Mouse (Mus musculus): ENCODE measurements around the gene Polrmt.

The Polrmt gene

DNA sequence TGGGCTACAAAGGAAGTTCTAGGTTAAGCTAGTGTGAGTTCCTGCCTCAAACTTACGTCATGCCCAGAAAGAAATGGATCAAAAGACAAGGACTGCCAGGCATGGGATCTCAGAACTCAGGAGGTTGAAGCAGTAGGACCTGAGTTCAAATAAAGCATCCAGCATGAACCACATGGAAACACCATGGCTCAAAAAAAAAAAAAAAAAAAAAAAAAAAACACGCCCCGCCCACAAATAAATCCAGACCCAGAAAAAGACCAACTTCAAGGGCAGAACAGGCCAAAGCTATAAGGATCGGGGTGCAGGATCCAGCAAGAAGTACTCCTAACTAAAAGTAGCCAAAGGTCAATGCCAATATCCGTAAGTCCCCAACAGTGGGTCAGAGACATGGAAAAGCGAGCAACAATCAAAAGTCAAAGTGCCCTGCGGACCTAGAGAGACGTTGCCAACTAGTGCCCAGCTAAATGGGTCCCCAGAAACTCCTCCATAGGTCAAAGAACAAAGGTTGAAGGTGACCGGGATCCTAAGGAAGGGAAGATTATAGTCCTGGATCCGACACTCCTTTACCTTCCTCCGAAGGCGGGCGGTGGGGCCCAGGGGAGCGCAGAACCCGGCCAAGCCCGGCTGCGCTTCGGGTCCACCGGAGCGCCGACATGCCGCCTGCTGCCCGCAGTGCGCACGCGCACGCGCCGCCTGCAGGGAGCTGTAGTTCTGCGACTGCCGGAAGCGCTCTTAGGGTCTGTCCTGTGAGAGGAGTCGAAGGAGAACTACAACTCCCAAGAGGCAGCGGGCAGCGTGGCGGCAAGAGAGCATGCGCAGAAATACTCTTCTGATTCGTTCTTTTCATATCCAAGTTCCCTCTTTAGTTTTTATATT is at the start of gene Polrmt:
Polrmt (minus strand) TSS at position 684 of the 876 bp plus-strand sequence.
- no peaks in the 10 kb centered on the region for H3K27me3 ChIP-seq (ENCODE audit: insufficient read depth, low read length)
- H3K4me1 ChIP-seq (replicated peaks; ENCODE audit: low read depth, low read length): peaks cover 47% of the 10 kb centered on the region
- peaks cover 21% of the 10 kb centered on the region for H3K9me3 ChIP-seq (ENCODE audit: low read length)
- H3K36me3 ChIP-seq (ENCODE audit: insufficient read depth, low read length): peaks cover 42% of the 10 kb centered on the region
- H3K4me3 ChIP-seq (replicated peaks; ENCODE audit: low read length): peak within 1 kb of the TSS; percentile 89
- TF ChIP-seq POU5F1 (IDR thresholded peaks at IDR 0.05; ENCODE audit: borderline replicate concordance, low read length) (no peak), CTCF (conservative IDR thresholded peaks at IDR 0.05; ENCODE audit: low read length) (no peak), NANOG (IDR thresholded peaks at IDR 0.05; ENCODE audit: borderline replicate concordance, low read length) (no peak)

DNA sequence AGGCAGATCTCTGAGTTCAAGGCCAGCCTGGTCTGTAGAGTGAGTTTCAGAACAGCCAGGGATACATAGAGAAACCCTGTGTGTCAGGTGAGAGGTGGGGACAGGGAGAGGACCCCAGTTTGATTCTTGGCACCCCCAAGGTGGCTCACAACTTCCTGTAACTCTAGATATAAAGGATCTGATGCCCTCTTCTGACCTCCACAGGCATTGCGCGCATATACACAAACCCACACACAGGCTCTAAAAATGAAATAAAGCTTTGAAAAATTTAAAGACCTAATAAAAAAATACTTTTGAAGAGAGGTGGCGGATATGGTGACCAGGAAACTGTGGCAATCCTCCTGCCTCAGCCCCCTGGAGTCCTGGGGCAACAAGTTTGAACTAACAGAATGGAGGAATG is 49.5 kb upstream of the Polrmt start:
- Histone ChIP-seq H3K36me3 (ENCODE audit: insufficient read depth, low read length) (no peaks in the 10 kb centered on the region), H3K27me3 (ENCODE audit: insufficient read depth, low read length) (peaks cover 17% of the 10 kb centered on the region), H3K9me3 (ENCODE audit: low read length) (no peaks in the 10 kb centered on the region), H3K4me3 (replicated peaks; ENCODE audit: low read length) (no peak overlapping the region), H3K4me1 (replicated peaks; ENCODE audit: low read depth, low read length) (peaks cover 69% of the 10 kb centered on the region)
- TF ChIP-seq NANOG (IDR thresholded peaks at IDR 0.05; ENCODE audit: borderline replicate concordance, low read length): no peak
- TF ChIP-seq CTCF (conservative IDR thresholded peaks at IDR 0.05; ENCODE audit: low read length): 0 out of 2 replicates have a peak, but pooled peaks have one; percentile 12
- TF ChIP-seq POU5F1 (IDR thresholded peaks at IDR 0.05; ENCODE audit: borderline replicate concordance, low read length): no peak

DNA sequence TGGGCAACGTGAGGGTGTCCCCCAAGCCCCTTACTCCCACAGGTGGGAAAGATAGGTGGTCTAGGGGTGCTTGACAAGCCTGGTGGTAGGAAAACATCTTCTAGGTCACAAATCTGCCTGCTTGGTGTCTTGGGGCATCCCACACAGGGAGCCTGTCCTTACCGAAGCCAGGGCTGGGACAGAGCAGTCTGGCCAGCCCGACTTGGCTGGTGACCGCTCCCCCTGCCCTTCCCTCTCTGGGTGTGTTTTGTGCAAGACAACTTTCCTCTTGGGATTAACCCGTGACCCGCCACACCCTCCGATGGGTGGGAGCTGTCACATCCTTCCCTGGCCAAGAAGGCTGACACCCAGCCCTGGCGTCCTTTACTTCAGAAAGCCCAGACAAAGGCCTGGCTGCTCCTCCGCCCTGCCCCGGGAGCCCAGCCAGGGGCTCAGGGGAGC is 48.1 kb upstream of the Polrmt start:
- peaks cover 59% of the 10 kb centered on the region for H3K4me1 ChIP-seq (replicated peaks; ENCODE audit: low read depth, low read length)
- no peaks in the 10 kb centered on the region for H3K36me3 ChIP-seq (ENCODE audit: insufficient read depth, low read length)
- peaks cover 29% of the 10 kb centered on the region for H3K27me3 ChIP-seq (ENCODE audit: insufficient read depth, low read length)
- peak overlapping the region; percentile 91 for H3K4me3 ChIP-seq (replicated peaks; ENCODE audit: low read length)
- H3K9me3 ChIP-seq (ENCODE audit: low read length): no peaks in the 10 kb centered on the region
- TF ChIP-seq CTCF (conservative IDR thresholded peaks at IDR 0.05; ENCODE audit: low read length) (no peak), POU5F1 (IDR thresholded peaks at IDR 0.05; ENCODE audit: borderline replicate concordance, low read length) (no peak), NANOG (IDR thresholded peaks at IDR 0.05; ENCODE audit: borderline replicate concordance, low read length) (no peak)

DNA sequence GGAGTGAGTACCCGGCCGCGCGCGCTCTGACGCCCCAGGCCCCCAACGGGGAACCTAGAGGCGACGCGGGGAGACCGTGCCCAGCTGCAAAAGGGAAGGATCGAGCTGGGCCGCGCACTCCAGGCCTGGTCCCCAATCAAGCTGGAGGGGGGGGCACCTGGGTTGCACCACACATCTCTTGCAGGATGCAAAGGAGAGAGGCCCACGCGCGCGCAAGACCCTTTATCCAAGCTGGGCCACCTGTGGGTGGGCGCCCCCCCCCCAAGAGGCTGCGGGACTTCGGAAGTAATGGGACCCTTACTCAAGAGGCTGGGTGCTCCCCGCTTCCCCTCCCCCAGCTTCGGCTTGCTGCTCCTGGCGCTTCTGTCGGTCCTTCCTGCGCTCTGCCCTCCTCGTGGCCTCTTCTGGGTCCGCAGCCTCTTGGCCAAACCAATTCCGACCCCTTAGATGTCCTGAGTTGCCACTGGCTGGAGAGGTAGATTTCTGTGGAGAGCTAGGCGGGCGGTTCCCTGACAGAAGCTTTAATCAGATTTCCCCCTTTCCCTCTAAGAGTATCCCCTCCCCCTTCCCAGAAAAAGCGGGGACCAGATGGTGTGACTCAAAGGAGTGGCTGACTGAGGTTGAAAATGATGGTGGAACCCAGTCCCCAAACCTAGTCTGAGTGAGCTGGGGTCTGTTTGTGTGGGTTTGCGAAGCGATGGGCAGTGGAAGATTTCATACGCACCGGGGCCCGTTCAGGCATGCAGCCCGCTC is 47.5 kb upstream of the Polrmt start:
- peak overlapping the region; percentile 91 for H3K4me3 ChIP-seq (replicated peaks; ENCODE audit: low read length)
- no peaks in the 10 kb centered on the region for H3K36me3 ChIP-seq (ENCODE audit: insufficient read depth, low read length)
- H3K4me1 ChIP-seq (replicated peaks; ENCODE audit: low read depth, low read length): peaks cover 56% of the 10 kb centered on the region
- peaks cover 35% of the 10 kb centered on the region for H3K27me3 ChIP-seq (ENCODE audit: insufficient read depth, low read length)
- TF ChIP-seq NANOG (IDR thresholded peaks at IDR 0.05; ENCODE audit: borderline replicate concordance, low read length) (no peak), POU5F1 (IDR thresholded peaks at IDR 0.05; ENCODE audit: borderline replicate concordance, low read length) (no peak), CTCF (conservative IDR thresholded peaks at IDR 0.05; ENCODE audit: low read length) (no peak)
- no peaks in the 10 kb centered on the region for H3K9me3 ChIP-seq (ENCODE audit: low read length)

DNA sequence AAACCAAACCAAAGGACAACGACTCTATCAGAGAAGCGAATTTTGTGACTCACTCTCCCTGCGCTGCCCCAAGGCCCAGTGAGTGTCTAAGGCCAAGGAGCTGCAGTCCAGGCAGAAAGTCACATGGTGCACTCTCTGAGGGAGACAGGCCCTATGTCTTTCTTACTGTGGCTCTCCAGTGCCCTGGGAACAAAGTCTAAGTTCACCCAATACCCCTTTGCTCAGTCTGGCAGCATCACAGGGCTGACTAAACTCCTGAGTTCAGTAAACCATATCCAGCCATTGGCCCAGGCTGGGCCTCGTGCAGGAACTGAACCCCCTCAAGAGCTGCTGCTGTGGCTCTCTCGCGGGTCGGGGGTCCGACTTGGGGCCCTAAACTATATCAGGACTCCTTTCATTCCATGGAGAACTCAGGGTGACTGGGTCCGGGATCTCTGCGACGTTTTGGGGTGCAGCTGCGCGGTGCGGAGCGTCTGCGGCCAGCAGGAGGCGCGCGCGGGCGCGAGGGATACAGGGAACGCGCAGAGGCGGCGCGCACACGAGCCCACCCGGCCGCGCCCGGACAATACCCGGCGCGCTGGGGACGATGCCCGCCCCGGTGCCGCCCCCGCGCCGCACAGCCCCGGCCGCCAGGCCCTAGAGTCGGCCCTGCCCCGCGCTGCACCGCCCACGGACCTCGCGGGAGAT is 46.8 kb upstream of the Polrmt start, which contains the start of gene Palm:
Palm (plus strand) TSS at position 522 of the 687 bp plus-strand sequence.
- Histone ChIP-seq H3K4me1 (replicated peaks; ENCODE audit: low read depth, low read length) (peaks cover 52% of the 10 kb centered on the region), H3K4me3 (replicated peaks; ENCODE audit: low read length) (peak within 1 kb of the TSS; percentile 91), H3K27me3 (ENCODE audit: insufficient read depth, low read length) (peaks cover 38% of the 10 kb centered on the region), H3K9me3 (ENCODE audit: low read length) (no peaks in the 10 kb centered on the region), H3K36me3 (ENCODE audit: insufficient read depth, low read length) (no peaks in the 10 kb centered on the region)
- TF ChIP-seq CTCF (conservative IDR thresholded peaks at IDR 0.05; ENCODE audit: low read length) (no peak; the same call in 1 of the 2 replicates), NANOG (IDR thresholded peaks at IDR 0.05; ENCODE audit: borderline replicate concordance, low read length) (no peak), POU5F1 (IDR thresholded peaks at IDR 0.05; ENCODE audit: borderline replicate concordance, low read length) (no peak)

DNA sequence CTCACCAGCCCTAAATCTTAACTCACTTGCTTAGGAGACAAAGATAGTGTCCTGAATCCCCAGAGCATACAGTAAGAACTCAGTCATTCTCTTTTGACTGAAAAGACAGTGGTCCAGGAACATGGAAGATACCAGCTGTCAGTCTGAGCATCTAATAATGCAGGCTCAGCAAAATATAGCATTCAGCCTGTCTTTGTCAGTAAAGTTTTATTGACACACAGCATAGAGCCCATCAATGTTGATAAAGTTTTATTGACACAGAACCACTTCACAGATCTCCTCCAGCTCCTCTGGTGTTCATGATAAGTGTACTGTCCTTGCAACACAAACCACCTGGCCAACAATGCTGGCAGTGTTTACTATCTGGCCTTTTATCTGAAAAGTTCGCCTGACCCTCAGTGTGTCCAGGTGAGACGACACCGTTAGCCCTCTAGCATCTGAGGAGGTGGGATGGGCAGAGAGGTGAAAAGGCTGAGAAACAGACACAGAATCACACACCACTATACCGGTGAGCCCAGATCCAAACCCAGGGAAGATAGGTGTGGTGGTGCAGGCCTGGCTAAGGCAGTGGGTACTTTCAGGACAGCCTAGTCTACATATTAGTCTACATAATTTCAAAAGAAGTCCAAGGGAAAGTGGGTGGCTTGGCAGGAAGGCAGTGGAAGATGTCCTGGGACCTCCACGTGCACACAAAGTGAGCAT is 46.1 kb upstream of the Polrmt start:
- no peak for TF ChIP-seq CTCF (conservative IDR thresholded peaks at IDR 0.05; ENCODE audit: low read length)
- TF ChIP-seq POU5F1 (IDR thresholded peaks at IDR 0.05; ENCODE audit: borderline replicate concordance, low read length): no peak
- no peak for TF ChIP-seq NANOG (IDR thresholded peaks at IDR 0.05; ENCODE audit: borderline replicate concordance, low read length)
- Histone ChIP-seq H3K4me1 (replicated peaks; ENCODE audit: low read depth, low read length) (peaks cover 45% of the 10 kb centered on the region), H3K9me3 (ENCODE audit: low read length) (no peaks in the 10 kb centered on the region), H3K27me3 (ENCODE audit: insufficient read depth, low read length) (peaks cover 38% of the 10 kb centered on the region), H3K36me3 (ENCODE audit: insufficient read depth, low read length) (no peaks in the 10 kb centered on the region), H3K4me3 (replicated peaks; ENCODE audit: low read length) (no peak overlapping the region)

DNA sequence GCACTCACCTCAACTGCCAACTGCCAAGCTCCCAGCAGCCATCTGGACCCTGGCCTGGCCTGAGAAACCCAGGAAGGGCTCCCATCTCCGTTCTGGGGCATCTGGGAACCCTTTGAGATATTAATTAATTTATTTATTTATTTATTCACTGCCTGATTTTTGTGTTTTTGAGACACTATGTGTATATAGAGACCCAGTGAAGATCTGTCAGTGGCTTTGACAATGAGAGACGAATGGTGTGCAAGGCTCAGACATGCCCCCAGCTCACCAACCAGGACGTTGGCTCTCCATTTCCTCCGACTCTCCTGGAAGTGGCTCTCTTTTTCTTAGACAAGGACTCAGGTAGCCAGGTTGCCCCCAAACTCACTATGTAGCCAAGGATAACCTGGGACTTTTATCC is 44.5 kb upstream of the Polrmt start, which contains the start of gene Prss57:
Prss57 (minus strand) TSS at position 101 of the 400 bp plus-strand sequence.
- Histone ChIP-seq H3K36me3 (ENCODE audit: insufficient read depth, low read length) (no peaks in the 10 kb centered on the region), H3K4me1 (replicated peaks; ENCODE audit: low read depth, low read length) (peaks cover 29% of the 10 kb centered on the region), H3K27me3 (ENCODE audit: insufficient read depth, low read length) (peaks cover 38% of the 10 kb centered on the region), H3K4me3 (replicated peaks; ENCODE audit: low read length) (no peak within 1 kb of the TSS), H3K9me3 (ENCODE audit: low read length) (no peaks in the 10 kb centered on the region)
- TF ChIP-seq CTCF (conservative IDR thresholded peaks at IDR 0.05; ENCODE audit: low read length) (no peak), NANOG (IDR thresholded peaks at IDR 0.05; ENCODE audit: borderline replicate concordance, low read length) (no peak), POU5F1 (IDR thresholded peaks at IDR 0.05; ENCODE audit: borderline replicate concordance, low read length) (no peak)

Data from E14TG2a.4 (cell line).